Mouse (Mus musculus): Measurements from ENCODE around the gene Nedd9.

- TF ChIP-seq POLR2A (IDR thresholded peaks at IDR 0.05; ENCODE audit: insufficient read depth, low read depth, low read length) (no peak), CTCF (IDR thresholded peaks at IDR 0.05) (no peak), EP300 (IDR thresholded peaks at IDR 0.05; ENCODE audit: insufficient read depth, low read depth, low read length) (no peak)
These were observed 161.0 kb downstream of the Nedd9 start for GRCm38 (mm10) chr13:41326134-41326533.
